Mouse (Mus musculus) lung, postnatal 25 days (tissue): ENCODE results near the gene Rragc.
A peak's percentile ranks its signal among the peaks of the same experiment; 100 is the strongest.

Experiments used
- DNase-seq: peaks from one replicate; pipeline ENCODE4 v3.0.0; 2022; ENCODE audit warnings: low spot score

Rragc gene

DNA sequence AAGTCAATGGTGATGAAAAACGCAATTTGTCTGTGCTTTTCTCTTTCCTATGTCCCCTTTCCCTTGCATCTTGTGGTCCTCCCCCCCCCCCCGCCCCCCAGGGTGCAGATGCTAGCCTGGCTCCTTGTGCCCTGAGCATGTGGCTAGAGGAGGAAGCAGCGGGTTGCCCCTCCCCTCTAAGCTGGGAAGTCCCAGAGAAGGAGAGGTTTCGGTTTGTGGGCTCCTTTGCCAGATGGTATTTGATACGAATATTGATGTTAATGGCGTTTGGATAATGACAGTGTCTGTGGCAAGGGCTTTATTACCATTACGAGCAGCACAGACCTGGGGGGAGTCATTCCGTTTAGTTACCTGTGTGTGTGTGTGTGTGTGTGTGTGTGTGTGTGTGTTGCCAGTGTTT, 34.8 kb downstream of the Rragc start:
- DNase-seq = no peak

DNA sequence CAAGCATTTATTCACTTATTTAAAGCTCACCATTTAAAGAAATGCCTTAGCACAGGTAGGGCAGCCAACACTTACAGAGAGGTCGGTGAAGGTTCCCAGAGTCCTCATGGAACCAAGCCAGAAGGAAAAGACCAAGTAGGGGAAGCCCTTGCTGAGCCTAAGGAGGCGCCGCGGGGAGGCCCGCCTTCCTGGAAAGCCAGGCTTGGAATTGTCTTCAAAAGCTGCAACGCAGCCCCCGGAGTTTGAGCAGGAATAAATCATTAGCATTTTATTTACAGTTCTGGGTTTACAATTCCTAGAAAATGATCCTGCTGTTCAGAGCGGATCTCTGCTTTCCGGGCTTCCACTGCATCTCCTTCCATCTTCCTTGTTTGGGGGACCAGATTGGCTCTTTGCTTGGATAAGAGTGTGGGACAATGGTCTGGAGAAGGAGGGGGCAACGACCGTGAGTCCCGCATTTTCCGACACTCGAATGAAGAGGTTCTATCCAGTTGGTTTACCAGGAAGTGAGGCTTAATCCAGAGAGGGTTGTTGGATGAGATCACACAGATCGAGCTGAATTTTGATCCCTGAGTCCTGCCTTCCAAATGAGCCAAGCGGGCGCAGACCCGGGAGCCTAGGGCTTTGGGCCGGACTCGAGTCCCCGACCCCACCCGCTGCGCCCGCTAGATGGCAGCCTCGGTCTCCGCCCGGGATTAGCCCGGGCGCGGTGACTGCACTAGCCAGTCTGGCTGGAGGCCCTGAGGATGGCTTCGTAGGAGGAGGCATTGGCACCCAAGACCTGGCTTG, 39.7 kb downstream of the Rragc start:
- DNase-seq = peak; percentile 43

DNA sequence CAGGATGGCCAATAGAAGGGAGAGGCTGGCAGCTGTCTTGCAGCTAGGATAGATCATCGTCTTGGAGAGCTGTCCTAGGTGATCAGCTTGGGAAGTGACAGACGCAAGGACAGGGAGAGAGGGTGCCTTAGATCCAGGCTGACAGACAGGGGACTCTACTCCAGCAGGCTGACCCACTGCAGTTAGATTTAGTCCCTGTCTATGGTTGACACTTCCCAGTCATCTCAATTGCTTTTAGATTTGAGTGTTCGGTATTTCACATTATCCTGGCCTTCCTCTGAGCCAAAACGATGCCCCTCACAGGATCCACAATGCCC, 40.2 kb downstream of the Rragc start:
- no peak for DNase-seq

DNA sequence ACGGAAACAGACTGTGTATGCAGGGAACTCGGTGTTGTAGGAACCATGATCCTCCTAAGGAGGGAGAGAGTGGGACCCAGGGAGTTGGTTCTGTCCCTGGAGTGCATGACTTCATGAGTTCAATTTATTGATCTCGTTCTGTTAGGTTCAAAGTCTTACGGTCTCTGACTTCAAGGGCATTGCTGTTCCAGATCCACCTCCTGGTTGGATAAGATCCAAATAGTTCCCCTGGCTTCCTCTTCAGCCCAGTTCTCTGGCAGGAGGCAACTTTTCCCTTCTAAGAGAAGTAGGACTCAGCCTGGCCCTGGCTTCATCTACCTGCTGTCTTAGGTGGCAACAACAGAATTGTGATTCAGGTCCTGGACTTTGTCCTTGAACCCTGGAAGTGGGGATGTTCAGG, 40.6 kb downstream of the Rragc start:
- DNase-seq = no peak

DNA sequence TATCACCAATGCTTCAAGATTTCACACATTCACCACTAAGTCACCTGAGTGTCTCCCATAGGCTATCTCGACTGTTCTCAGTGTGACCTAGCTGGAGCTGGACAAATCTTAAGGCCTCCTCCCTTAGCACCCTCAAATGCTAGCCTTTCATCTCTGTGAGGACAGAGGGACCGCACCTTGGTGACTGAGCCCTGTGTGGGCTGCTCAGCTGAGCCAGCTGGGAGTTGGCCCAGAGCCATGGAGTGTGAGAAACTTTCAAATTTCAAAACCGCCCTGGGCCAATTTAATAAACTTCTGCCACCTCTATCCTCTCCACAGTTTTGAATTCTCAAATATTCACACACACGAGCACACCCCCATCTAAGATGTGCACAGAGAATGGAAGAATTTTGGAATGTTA, 43.7 kb downstream of the Rragc start:
- no peak for DNase-seq

DNA sequence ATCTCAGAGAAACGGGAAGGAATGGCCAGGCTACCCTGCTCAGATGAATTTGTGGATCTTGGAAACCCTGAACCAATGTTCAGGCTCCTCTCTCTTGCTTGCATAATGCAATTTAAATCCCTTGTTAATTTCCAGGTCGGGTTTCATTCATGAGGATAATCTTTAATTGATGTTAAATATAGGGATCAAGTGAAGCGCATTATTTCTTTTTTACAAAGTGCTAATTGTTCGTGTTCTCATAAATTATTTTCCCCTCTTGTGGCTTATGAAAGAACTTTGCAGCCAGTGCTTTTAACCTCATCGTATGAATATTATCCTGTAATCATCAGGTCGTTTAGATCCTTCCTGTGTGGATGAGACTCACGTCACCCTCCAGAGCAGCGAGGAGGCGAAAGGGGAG, 45.5 kb downstream of the Rragc start:
- DNase-seq = no peak

DNA sequence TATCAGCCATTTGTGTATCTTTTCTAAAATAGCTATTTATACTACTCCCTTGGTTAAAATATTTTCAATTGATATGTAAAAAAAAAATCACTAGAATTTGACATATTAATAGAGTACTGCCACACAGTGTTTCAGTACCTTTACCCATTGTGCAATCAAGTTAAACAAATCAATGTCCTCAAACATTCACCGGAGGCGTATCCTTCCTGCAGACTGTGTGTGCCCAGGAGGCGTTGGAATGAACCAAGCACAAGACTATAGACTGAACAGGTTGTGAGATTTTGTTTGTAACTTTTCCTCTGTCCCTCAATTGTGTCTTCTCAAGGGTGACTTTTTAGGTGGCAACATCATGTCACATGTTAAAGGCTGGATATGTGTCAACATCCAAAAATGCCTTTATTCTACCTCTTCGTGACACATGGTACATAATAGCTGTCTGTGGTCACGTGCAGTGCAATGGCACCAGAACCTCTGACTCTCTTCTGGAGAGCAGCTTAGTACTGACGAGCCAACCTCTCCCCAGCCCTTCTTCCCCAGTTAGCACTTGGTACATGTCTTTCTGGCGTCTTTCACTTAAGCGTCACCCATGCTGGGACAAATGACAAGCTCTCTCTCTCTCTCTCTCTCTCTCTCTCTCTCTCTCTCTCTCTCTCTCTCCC, 51.5 kb downstream of the Rragc start:
- no peak for DNase-seq

DNA sequence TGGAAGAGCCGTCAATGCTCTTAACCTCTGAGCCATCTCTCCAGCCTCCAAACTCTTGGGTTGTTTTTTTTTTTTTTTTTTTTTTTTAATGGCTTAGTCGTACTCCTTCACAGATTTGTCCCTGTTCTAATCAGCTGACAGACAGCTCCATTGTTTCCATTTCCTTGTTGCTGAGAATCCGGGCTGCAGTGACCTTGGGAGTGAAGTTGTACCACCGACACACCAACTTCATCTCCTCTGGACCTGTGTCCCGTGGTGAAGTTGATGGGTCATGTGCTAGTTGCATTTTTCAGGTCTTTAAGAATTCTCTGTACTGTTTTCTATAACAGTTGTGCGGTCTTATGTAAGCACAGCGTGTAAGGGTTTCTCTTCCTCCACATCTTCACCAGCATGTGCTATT, 52.2 kb downstream of the Rragc start:
- DNase-seq = no peak

DNA sequence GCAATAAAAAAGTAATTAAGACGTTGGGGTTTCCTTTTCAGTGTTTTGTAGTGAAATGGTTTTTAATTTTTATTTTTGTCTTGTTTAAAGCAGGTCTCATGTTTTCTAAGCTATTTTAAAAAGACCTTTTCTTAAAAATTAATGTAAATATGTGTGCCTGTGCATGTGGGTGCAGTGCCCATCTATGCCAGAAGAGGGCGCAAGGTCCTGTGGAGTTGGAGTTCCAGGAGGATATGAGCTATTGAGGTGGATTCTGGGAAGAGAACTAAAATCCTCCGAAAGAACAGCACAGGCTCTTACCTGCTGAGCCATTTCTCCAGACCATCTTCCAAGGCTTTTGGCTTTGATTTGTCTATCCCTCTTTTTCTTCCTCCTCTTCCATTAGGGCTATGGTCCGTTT, 53.8 kb downstream of the Rragc start:
- no peak for DNase-seq

DNA sequence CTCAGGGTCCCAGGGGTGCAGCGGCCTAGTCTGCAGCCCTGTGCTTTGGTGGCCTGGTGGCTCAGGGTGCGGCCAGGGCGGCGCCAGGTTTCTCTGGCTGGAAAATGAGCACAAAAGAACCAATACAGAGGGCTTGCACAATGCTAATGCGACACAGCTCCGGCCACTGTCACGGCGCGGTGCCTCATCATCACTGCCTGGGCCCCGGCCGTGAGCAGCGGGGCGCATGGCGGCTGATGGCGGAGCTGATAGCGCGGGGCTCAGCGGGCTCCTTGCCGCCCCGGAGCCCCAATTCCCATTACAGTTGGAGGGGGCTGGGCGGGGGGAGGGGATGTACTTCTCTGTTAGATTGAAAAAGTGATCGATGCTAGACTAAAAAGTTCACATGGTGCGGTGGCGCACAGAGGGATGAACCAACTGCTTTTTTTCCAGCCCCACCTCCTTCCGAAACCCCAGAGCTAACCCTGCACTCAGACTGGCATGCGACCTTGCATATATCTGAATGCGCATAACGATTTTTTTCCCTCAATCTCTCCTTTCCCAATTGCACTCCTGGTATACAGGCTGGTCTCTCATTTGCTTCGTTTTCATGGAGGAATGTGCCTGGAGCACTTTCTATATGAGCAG, 55.3 kb downstream of the Rragc start:
- no peak for DNase-seq

DNA sequence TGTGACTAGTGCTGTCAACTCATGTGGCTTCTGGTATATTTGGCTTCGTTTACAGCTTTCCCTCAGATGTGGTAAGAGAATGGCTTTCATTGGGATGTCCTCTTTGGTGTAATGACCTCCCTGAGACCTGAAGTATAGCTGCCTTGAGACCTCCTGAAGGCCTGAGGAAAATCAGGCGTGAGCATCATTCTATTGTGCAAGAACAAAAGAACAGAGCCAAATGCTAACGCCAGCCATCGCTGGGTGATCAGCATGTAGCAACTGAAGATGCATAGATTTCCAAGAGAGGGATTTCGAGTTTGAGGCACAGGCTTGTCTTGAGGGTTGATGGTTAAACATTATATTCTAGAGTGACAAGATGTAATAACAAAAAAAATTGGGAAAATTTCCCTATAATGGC, 64.9 kb downstream of the Rragc start:
- no peak for DNase-seq
